Mouse (Mus musculus) embryonic facial prominence, embryonic 10.5 days (tissue): Measurements from ENCODE around the gene Cacna1c. TPM values are rescaled to one million over a fixed set of nuclear protein-coding genes. Genes with fewer than 3 reads are reported as not detected.

Source experiments
- DNase-seq: peaks from one replicate; pipeline ENCODE4 v3.0.0-alpha.2; 2017; ENCODE audit warnings: low spot score
- H3K27ac ChIP-seq: fragments of 300-500 bp; sonication (generic); replicated peaks from 2 replicates; pipeline ENCODE4 v1.5.1; 2016; ENCODE audit warnings: mild to moderate bottlenecking
- H3K27me3 ChIP-seq: fragments of 300-500 bp; sonication (generic); replicated peaks from 2 replicates; pipeline ENCODE4 v1.6.1; 2016; ENCODE audit warnings: low read depth, mild to moderate bottlenecking; ENCODE audit not compliant: poor library complexity, severe bottlenecking
- H3K36me3 ChIP-seq: fragments of 300-500 bp; sonication (generic); replicated peaks from 2 replicates; pipeline ENCODE4 v1.6.1; 2016; ENCODE audit warnings: mild to moderate bottlenecking, moderate library complexity
- H3K4me1 ChIP-seq: fragments of 300-500 bp; sonication (generic); 2 replicates; pipeline ENCODE4 v1.6.1; 2016
- H3K4me3 ChIP-seq: fragments of 300-500 bp; sonication (generic); 2 replicates; pipeline ENCODE4 v1.5.1; 2016; ENCODE audit warnings: mild to moderate bottlenecking, moderate library complexity
- H3K9me3 ChIP-seq: fragments of 300-500 bp; sonication (generic); 2 replicates; pipeline ENCODE4 v1.6.1; 2016; ENCODE audit warnings: mild to moderate bottlenecking
- WGBS: fragments of 180-500 bp; shearing (Covaris S2); methylation state at CpG from one replicate; pipeline ENCODE4 v1.1.7; 2016; 5-methylcytosine and 5-hydroxymethylcytosine counted together
- polyA plus RNA-seq: library from polyadenylated mRNA; unstranded; fragments of >200 nt; fragmentation: Nextera tagmentation; extraction: Ambion mirVana; gene quantifications from 2 replicates; pipeline ENCODE4 v1.2.1, GENCODE M21; 2016

The Cacna1c gene
- polyA plus RNA-seq, 1 experiment from 2014 or later: 4.9 TPM

GRCm38 (mm10) chr6:118795716-118796115 lies 400.5 kb downstream of the Cacna1c start:
- Histone ChIP-seq H3K27me3 (no peaks in the 10 kb centered on the region), H3K27ac (no peak overlapping the region; the same call in 1 of the 2 replicates), H3K9me3 (no peaks in the 10 kb centered on the region), H3K36me3 (no peaks in the 10 kb centered on the region), H3K4me3 (no peak overlapping the region), H3K4me1 (peaks cover 17% of the 10 kb centered on the region)
- no peak for DNase-seq

DNA sequence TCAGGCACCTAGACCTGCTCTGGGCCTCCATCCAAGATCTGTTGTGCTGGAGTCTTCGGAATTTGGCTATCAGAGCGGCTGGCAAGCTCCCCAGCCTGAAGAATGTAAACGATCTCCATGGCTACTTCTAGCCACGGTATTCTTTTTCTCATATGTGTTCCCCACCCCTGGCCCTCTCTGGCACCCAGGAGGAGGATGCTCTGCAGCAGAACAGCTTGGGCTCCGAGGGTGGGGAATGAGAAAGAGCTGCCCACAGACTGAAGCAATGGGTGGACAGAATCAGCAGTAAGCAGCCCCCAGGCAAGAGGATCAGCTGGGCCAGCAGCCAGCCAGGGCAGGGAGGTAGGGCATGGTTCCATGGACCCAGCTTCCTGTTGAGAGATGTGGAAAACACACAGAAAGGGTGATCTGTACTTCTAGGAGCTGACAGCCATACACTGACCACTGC lies 404.3 kb downstream of the Cacna1c start:
- Histone ChIP-seq H3K9me3 (no peaks in the 10 kb centered on the region), H3K4me1 (peaks cover 12% of the 10 kb centered on the region), H3K27me3 (no peaks in the 10 kb centered on the region), H3K27ac (no peak overlapping the region), H3K36me3 (no peaks in the 10 kb centered on the region), H3K4me3 (no peak overlapping the region)
- DNase-seq: no peak
- 59% methylated on average over 5 of the region's 5 CpGs for WGBS

DNA sequence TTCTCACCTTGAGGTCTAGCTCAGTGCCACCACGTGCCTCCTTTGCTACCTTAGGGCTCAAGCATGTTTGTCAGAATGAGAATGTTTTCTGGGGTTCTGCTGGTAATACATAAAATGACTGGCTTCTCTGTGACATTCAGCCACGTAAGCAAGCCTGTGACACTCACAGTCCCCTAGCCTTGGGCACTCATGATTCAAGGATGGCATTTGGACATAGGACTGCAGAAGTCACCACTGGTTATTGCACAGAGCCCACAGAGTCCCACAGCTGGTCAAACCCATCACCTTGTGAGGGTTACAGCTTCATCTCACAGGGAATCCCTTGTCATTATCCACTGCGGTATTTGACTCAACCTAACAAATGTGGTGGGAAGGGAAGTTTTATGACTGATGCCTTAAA lies 408.3 kb downstream of the Cacna1c start:
- WGBS: 86% methylated on average over 3 of the region's 3 CpGs
- peaks cover 12% of the 10 kb centered on the region for H3K4me1 ChIP-seq
- DNase-seq: no peak
- H3K27me3 ChIP-seq: no peaks in the 10 kb centered on the region
- H3K27ac ChIP-seq: no peak overlapping the region
- H3K9me3 ChIP-seq: no peaks in the 10 kb centered on the region
- no peaks in the 10 kb centered on the region for H3K36me3 ChIP-seq
- H3K4me3 ChIP-seq: no peak overlapping the region

DNA sequence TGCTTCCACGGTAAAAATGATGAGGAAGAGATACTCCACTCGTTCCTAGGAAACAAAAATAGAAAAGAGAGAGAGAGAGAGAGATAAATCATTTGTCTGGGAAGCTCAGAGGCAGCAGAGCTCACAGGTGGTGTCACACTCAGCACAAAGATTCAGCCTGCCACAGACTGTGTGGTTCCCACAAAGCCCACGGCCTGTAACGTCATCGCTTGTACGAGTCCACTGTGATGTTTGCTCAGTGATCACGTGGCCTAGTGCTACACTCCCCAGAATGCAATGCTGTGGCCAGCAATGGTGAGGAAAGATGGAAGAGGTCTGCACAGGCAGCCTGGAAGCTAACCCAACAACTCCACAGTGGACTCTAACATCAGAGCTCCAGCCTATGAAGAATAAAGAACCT lies 415.9 kb downstream of the Cacna1c start:
- DNase-seq: no peak
- Histone ChIP-seq H3K27me3 (no peaks in the 10 kb centered on the region), H3K36me3 (peaks cover 3% of the 10 kb centered on the region; the same call in 1 of the 2 replicates), H3K4me3 (no peak overlapping the region), H3K4me1 (peaks cover 4% of the 10 kb centered on the region), H3K27ac (no peak overlapping the region), H3K9me3 (no peaks in the 10 kb centered on the region)
- 88% methylated on average over 7 of the region's 7 CpGs for WGBS

DNA sequence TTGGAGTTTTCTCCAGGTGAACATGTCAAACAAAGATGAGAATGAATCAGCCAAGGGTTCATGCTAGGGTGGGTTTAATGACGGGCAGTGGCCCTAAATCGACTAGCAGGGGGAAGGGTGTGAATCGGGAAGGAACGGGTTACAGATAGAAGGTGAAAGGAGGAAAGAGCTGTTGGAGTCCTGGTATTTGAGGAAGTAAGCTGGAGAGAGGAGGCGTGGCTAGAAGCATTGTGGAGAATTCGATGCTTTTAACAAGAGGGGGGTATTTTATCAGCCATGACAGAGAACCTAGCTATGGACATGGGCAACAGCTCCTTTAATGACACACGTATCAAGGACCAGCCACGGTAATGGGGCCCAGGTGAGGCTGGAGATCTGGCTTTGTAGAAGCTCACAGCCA lies 417.0 kb downstream of the Cacna1c start:
- WGBS: 85% methylated on average over 8 of the region's 8 CpGs
- Histone ChIP-seq H3K9me3 (peaks cover 4% of the 10 kb centered on the region; the same call in 1 of the 2 replicates), H3K4me1 (peaks cover 4% of the 10 kb centered on the region), H3K4me3 (no peak overlapping the region), H3K27ac (no peak overlapping the region), H3K36me3 (peaks cover 12% of the 10 kb centered on the region; the same call in 1 of the 2 replicates), H3K27me3 (no peaks in the 10 kb centered on the region)
- no peak for DNase-seq

DNA sequence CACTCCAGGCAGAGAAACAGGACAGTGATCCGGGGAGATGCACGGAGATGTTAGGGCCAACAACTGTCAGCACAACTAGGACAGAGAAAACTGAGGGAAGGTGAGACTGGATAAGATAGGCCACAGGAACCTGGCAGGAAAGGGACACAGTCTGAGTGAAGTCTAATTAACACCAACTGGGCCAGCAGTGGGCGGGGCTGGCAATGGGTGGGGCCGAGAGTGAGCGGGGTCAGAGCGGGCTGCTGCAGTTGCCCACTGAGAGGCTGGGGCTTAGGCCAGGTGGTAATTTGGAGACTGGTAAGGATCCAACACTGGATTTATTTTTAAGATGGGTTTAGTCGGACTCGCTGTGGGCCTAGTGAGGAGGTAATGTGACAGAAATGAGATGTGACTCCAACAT lies 418.8 kb downstream of the Cacna1c start:
- peaks cover 4% of the 10 kb centered on the region; the same call in 1 of the 2 replicates for H3K9me3 ChIP-seq
- peaks cover 12% of the 10 kb centered on the region; the same call in 1 of the 2 replicates for H3K36me3 ChIP-seq
- peaks cover 4% of the 10 kb centered on the region for H3K4me1 ChIP-seq
- DNase-seq: no peak
- no peak overlapping the region for H3K27ac ChIP-seq
- whole genome bisulfite sequencing: 66% methylated on average over 8 of the region's 8 CpGs
- no peak overlapping the region for H3K4me3 ChIP-seq
- H3K27me3 ChIP-seq: no peaks in the 10 kb centered on the region

- Histone ChIP-seq H3K27ac (no peak overlapping the region), H3K9me3 (peaks cover 4% of the 10 kb centered on the region; the same call in 1 of the 2 replicates), H3K36me3 (peaks cover 12% of the 10 kb centered on the region; the same call in 1 of the 2 replicates), H3K27me3 (no peaks in the 10 kb centered on the region), H3K4me3 (no peak overlapping the region), H3K4me1 (peaks cover 4% of the 10 kb centered on the region)
- WGBS: 83% methylated on average over 9 of the region's 9 CpGs
- no peak for DNase-seq
Observed at GRCm38 (mm10) chr6:118776459-118776858, 419.8 kb downstream of the Cacna1c start.

DNA sequence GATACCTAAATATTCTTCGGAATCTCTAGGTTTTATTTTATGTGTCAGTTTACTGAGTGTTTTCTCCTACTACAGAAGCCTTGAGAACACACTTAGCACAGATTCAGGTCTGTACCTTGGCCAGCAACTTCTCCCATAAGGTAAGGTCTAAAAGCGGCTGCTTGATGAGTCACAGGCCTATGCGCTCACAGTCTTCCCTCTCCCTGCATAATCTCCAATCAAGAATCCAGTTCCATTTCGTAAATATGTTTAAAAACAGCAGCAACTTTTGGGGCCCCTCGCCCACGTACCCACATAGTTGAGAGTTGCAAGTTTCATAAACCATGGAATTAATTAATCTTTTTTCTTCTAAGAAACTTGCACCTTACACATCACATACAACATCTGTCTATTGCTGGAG lies 423.6 kb downstream of the Cacna1c start:
- 89% methylated on average over 6 of the region's 6 CpGs for WGBS
- peaks cover 7% of the 10 kb centered on the region; the same call in 1 of the 2 replicates for H3K4me1 ChIP-seq
- H3K27ac ChIP-seq: no peak overlapping the region
- H3K27me3 ChIP-seq: no peaks in the 10 kb centered on the region
- no peak for DNase-seq
- H3K36me3 ChIP-seq: peaks cover 12% of the 10 kb centered on the region; the same call in 1 of the 2 replicates
- peaks cover 4% of the 10 kb centered on the region; the same call in 1 of the 2 replicates for H3K9me3 ChIP-seq
- H3K4me3 ChIP-seq: no peak overlapping the region

GRCm38 (mm10) chr6:118771121-118771520 lies 425.1 kb downstream of the Cacna1c start:
- H3K9me3 ChIP-seq: peaks cover 4% of the 10 kb centered on the region; the same call in 1 of the 2 replicates
- 85% methylated on average over 4 of the region's 4 CpGs for WGBS
- peaks cover 12% of the 10 kb centered on the region; the same call in 1 of the 2 replicates for H3K36me3 ChIP-seq
- no peaks in the 10 kb centered on the region for H3K27me3 ChIP-seq
- H3K4me1 ChIP-seq: peaks cover 4% of the 10 kb centered on the region; the same call in 1 of the 2 replicates
- no peak overlapping the region for H3K27ac ChIP-seq
- no peak for DNase-seq
- no peak overlapping the region for H3K4me3 ChIP-seq

DNA sequence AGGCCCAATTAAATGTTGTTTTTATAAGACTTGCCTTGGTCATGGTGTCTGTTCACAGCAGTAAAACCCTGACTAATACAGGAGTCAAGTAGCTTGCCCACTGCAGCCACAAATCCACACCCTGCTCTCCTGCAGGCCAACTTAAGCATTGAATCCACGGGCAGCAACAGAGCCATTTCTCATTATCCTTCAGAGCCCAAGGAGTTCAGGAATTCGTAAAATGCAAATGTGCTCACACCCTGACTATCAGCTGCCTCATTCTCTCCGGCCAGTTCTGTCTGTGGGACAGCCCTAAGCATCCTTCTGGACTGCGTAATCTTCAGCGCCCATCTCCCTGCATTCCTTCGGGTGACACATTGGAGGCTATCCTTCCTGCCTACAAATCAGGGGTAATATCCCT lies 425.8 kb downstream of the Cacna1c start:
- Histone ChIP-seq H3K9me3 (peaks cover 4% of the 10 kb centered on the region; the same call in 1 of the 2 replicates), H3K27ac (no peak overlapping the region), H3K36me3 (peaks cover 10% of the 10 kb centered on the region; the same call in 1 of the 2 replicates), H3K27me3 (no peaks in the 10 kb centered on the region), H3K4me3 (no peak overlapping the region), H3K4me1 (peaks cover 4% of the 10 kb centered on the region; the same call in 1 of the 2 replicates)
- no peak for DNase-seq
- 84% methylated on average over 6 of the region's 6 CpGs for WGBS

DNA sequence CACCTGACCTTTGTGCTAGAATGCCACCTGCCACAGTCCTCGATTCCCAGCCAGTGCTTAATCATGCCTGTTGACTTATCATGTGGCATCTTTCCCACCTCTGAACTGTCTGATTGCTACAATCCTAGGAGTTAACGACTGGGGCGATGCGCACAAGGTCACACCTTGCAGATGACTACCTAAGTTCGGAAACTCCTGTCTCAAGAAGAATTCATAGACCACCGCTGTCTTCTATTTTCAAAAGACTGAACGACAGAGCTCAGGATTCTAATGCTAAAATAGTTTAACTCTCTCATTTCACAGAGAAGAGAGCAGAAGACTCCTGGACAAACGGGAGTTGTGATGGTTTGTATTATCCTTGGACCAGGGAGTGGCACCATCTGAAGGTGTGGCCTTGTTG lies 426.4 kb downstream of the Cacna1c start:
- DNase-seq: no peak
- Histone ChIP-seq H3K27ac (no peak overlapping the region), H3K9me3 (peaks cover 3% of the 10 kb centered on the region; the same call in 1 of the 2 replicates), H3K4me1 (peaks cover 4% of the 10 kb centered on the region; the same call in 1 of the 2 replicates), H3K36me3 (peaks cover 4% of the 10 kb centered on the region; the same call in 1 of the 2 replicates), H3K4me3 (no peak overlapping the region), H3K27me3 (no peaks in the 10 kb centered on the region)
- 94% methylated on average over 8 of the region's 8 CpGs for WGBS

- WGBS: 79% methylated on average over 6 of the region's 6 CpGs
- no peak overlapping the region for H3K4me3 ChIP-seq
- no peaks in the 10 kb centered on the region for H3K36me3 ChIP-seq
- H3K4me1 ChIP-seq: peaks cover 4% of the 10 kb centered on the region; the same call in 1 of the 2 replicates
- no peaks in the 10 kb centered on the region for H3K27me3 ChIP-seq
- H3K27ac ChIP-seq: no peak overlapping the region
- DNase-seq: peak; percentile 22
- no peaks in the 10 kb centered on the region for H3K9me3 ChIP-seq
Observed at GRCm38 (mm10) chr6:118767698-118768097, 428.5 kb downstream of the Cacna1c start.

DNA sequence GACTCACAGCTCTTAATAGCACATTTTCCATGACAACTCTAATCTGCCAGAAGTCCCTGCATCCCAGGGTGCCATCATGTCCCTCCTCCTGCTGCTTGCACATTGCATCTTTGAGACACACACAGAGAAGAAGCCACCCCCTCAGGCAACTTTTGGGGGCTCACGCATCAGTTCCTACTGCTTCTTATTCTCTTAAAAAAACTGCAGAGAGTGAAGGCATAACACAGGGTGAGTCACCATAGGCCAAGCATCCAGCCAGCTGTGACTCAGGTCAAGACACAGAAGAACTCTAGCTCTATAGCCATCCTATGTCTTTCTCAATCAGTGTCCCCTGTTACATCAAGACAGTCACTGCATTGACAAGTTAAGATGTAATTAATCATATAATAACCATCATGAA lies 431.0 kb downstream of the Cacna1c start:
- Histone ChIP-seq H3K36me3 (no peaks in the 10 kb centered on the region), H3K4me3 (no peak overlapping the region), H3K27ac (no peak overlapping the region), H3K9me3 (no peaks in the 10 kb centered on the region), H3K4me1 (peaks cover 4% of the 10 kb centered on the region; the same call in 1 of the 2 replicates), H3K27me3 (no peaks in the 10 kb centered on the region)
- 64% methylated on average over 1 of the region's 1 CpGs for WGBS
- no peak for DNase-seq
